Mouse (Mus musculus): ENCODE measurements around the gene Tsc22d3. TPM values are rescaled to one million over a fixed set of nuclear protein-coding genes. Genes with fewer than 3 reads are reported as not detected.
"Not testable (repeated sequence)": the region's sequence is repeated elsewhere in the genome, so short reads cannot be mapped to it uniquely, and the experiment has no call there.

Tsc22d3 gene
- polyA plus RNA-seq, 1 experiment from 2014 or later, result 95.8 TPM

DNA sequence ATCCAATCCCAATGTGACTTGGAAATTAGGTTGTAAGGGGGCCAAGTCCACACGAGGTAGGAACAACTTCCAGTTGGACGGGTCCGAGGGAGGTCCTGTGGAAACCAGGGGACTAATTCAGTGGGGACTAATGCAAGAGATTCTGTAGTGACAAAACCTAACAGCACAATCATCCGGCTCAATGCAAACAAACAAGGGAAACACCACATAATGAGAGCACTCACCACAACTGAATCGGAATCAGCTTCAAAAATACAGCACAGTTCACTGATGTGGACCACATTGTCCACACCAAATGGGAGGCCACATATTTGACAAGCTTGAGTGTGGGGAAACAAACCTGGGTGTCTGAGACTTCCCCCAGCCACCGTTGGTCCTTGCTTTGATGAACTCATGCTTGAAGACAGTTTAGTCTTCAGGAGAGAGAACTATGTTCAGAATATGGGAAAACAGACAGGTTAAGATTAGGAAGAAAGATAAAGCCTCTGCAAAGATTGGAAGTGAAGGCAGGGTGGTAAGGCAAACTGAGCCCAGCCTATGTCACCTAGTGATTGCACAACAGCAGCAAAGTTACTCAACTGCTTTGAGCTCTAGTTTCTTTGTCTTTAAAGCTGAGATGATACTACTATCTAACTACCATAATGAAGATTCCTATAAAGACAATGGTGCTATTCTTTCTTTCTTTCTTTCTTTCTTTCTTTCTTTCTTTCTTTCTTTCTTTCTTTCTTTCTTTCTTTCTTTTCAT is 93.9 kb downstream of the Tsc22d3 start:
- Histone ChIP-seq H3K4me1 (0 out of 2 replicates have a peak, but pooled peaks cover 2% of the 10 kb centered on the region), H3K4me2 (replicated peaks) (no peak overlapping the region), H3K36me3 (no peaks in the 10 kb centered on the region), H3K27ac (replicated peaks) (no peak overlapping the region), H3K4me3 (no peak overlapping the region), H3K9ac (replicated peaks) (no peak overlapping the region), H3K27me3 (0 out of 2 replicates have a peak, but pooled peaks cover 6% of the 10 kb centered on the region), H3K9me3 (no peaks in the 10 kb centered on the region)
- ATAC-seq (replicated peaks), result no peak
- WGBS, result 60% methylated on average over 6 of the region's 6 CpGs

DNA sequence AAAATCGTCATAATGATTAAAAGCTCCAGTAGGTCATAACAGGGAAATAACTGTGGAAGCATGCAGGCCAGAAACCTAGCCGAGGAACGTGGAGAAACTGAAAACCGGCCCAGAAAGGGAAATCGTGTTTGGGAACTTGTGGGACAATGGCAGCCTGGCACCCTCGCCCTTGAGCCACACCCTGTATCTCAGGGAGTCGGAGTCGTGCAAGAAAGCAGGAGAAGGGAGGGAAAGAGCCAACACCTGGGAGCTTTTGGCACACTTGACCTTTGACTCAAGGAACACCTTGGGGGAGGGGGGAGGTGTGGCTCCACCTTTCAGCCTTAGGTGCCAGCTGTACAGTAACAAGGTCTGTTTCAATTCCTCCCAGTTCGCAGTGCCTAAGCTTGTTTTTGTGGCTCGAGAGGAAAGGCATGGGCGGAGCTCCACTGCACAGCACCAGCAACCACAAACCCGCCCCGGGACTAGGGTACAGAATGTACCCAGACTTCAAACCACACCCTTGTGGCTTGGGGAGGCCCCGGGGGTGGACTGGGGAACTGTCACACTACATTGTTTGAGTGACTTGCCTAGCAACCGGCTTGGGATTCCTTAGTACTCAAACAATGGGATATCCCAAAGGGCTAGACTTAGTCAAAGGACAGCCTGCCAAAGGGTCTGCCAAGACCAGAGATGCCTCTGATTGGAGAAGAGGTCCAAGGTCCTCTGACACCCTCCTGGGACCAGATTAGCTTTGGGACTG is 94.8 kb downstream of the Tsc22d3 start:
- 58% methylated on average over 15 of the region's 15 CpGs for WGBS
- ATAC-seq (replicated peaks), result no peak

DNA sequence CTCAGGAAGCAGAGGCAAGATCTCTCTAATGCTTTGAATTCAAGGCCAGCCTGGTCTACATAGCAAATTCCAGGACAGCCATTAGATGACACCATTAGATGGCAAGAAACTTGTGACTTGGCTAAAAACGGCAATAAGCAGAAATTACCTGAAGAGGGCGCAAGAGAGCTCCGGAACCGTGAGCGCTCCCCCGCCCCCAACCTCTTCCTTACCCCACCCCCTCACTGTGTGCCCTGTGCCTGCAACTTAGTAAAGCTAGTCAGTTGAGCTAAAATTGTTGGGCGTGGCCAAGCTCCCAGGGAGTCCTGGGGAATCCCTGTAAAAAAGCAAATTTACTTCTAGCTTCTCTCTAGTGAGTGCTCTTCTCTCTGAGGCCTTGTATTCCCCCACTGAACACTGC is 96.6 kb downstream of the Tsc22d3 start:
- no peaks in the 10 kb centered on the region for H3K9me3 ChIP-seq
- no peak overlapping the region for H3K27ac ChIP-seq (replicated peaks)
- no peak overlapping the region for H3K9ac ChIP-seq (replicated peaks)
- no peak for ATAC-seq (replicated peaks)
- no peaks in the 10 kb centered on the region for H3K4me1 ChIP-seq
- no peak overlapping the region for H3K4me3 ChIP-seq
- no peaks in the 10 kb centered on the region for H3K27me3 ChIP-seq
- WGBS, result 19% methylated on average over 7 of the region's 7 CpGs
- no peak overlapping the region for H3K4me2 ChIP-seq (replicated peaks)
- H3K36me3 ChIP-seq, result no peaks in the 10 kb centered on the region

More for the DNA sequence above, 94.8 kb downstream of the Tsc22d3 start:
- Histone ChIP-seq H3K4me2 (replicated peaks) (no peak overlapping the region), H3K9ac (replicated peaks) (no peak overlapping the region), H3K4me3 (no peak overlapping the region), H3K27me3 (0 out of 2 replicates have a peak, but pooled peaks cover 6% of the 10 kb centered on the region), H3K4me1 (no peaks in the 10 kb centered on the region), H3K9me3 (no peaks in the 10 kb centered on the region), H3K36me3 (no peaks in the 10 kb centered on the region), H3K27ac (replicated peaks) (no peak overlapping the region)

DNA sequence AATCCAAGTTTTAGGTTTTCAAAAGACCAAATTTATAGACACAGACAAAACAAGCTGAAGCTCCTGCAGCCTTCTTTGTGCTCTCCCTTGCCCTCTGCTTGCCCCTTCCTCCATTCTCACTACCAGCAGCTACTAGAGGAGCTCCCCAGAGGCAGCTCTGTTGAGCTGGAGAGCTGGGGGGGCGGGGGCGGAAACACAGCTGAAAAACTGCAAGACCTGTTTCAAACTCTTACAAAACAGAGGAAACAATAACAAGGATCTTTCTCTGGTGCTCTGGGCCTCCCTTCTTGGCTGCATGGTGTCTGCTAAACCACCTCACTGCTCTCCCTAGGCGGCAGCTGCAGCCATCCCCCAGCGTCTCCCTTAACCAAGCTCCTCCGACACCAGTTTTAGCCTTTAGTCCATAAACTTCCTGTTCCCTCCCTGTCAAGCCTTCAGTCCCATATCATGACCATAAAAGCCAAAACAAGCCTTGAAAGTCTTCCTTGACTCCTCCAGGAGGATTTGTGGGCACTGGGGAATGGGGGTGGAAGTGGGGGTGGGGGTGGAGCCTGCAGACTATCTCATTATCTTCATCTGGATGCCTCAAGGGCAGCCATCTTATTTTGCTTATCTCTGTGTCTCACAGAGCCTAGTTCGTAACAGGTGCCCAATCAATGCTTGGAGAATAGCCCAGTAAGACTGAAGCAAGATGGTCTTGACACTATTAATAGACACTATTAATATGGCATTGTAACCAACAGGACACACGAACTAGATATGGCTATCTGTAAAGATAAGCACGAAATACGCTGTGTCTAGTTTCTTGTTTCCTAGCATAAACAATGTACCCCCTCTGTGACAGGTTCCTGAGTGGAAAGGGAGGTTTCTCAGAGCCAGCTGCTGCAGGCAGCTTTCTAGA is 98.8 kb downstream of the Tsc22d3 start:
- Histone ChIP-seq H3K4me1 (no peaks in the 10 kb centered on the region), H3K27me3 (no peaks in the 10 kb centered on the region), H3K9ac (replicated peaks) (no peak overlapping the region), H3K4me2 (replicated peaks) (no peak overlapping the region), H3K4me3 (no peak overlapping the region), H3K36me3 (no peaks in the 10 kb centered on the region), H3K9me3 (no peaks in the 10 kb centered on the region), H3K27ac (replicated peaks) (no peak overlapping the region)
- 74% methylated on average over 9 of the region's 9 CpGs for WGBS
- no peak for ATAC-seq (replicated peaks)

DNA sequence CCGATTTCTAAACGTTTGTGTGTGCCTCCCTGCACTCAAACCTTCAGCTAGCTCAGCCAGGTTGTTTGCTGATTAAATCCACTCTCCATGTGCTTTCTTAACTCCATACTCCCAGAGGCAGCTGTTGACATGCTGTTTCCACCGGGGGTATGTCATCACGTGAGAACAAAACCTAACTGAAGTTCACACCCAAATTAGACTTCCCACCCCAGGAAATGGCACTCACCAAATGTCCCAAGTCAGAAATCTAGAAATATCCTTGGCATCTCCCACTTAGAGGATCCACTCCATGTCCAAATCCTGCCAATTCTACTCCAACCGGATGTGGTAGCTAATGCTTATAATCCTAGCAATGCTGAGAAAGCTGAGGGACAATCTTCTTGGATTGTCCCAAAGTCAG is 100.2 kb downstream of the Tsc22d3 start:
- no peak for ATAC-seq (replicated peaks)
- Histone ChIP-seq H3K4me2 (replicated peaks) (no peak overlapping the region), H3K4me1 (no peaks in the 10 kb centered on the region), H3K27ac (replicated peaks) (no peak overlapping the region), H3K36me3 (no peaks in the 10 kb centered on the region), H3K9ac (replicated peaks) (no peak overlapping the region), H3K4me3 (no peak overlapping the region), H3K9me3 (no peaks in the 10 kb centered on the region), H3K27me3 (no peaks in the 10 kb centered on the region)
- 81% methylated on average over 5 of the region's 5 CpGs for WGBS

DNA sequence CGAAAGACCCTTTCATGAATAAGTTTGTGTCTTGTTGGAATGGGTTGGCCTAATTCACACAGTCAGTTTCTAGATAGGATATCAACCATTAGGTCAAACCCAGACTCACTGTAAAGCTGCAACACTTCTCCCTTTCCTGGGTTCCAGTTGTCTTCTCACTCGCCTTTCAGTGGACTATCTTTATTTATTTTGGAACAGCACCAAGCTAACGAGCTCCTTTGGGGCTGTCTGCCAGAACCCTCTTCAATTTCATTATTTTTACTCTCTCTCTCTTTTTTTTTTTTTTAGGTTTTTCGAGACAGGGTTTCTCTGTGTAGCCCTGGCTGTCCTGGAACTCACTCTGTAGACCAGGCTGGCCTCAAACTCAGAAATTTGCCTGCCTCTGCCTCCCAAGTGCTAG is 102.0 kb downstream of the Tsc22d3 start:
- not testable (repeated sequence) for H3K36me3 ChIP-seq; H3K27ac ChIP-seq (replicated peaks); H3K27me3 ChIP-seq; H3K4me1 ChIP-seq; H3K9me3 ChIP-seq; H3K9ac ChIP-seq (replicated peaks); H3K4me2 ChIP-seq (replicated peaks); H3K4me3 ChIP-seq; ATAC-seq (replicated peaks)
- 58% methylated on average over 4 of the region's 4 CpGs for WGBS

DNA sequence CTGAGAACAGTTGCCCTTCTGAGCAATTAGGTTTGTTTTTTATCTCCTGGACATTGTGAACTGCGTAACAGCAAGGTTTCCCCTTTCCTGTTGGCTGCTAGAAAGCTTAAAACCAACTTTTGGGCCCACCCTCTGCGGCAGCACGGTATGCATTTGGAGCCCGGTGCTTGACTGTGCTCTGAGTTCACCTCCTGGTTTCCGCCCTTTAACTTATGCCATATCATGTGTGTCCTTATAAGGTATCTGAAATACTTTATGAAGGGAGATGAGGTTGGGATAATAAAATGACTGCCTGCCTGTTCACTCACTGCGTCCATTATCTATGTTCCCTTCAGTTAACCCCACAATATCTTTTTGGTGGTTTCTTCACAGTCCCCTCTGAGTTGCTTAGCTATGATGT is 106.3 kb downstream of the Tsc22d3 start:
- H3K9ac ChIP-seq (replicated peaks), result no peak overlapping the region
- H3K36me3 ChIP-seq, result no peaks in the 10 kb centered on the region
- no peak for ATAC-seq (replicated peaks)
- no peak overlapping the region for H3K4me2 ChIP-seq (replicated peaks)
- H3K4me3 ChIP-seq, result no peak overlapping the region
- H3K27ac ChIP-seq (replicated peaks), result no peak overlapping the region
- H3K4me1 ChIP-seq, result no peaks in the 10 kb centered on the region
- H3K9me3 ChIP-seq, result no peaks in the 10 kb centered on the region
- WGBS, result 85% methylated on average over 6 of the region's 6 CpGs
- no peaks in the 10 kb centered on the region for H3K27me3 ChIP-seq

DNA sequence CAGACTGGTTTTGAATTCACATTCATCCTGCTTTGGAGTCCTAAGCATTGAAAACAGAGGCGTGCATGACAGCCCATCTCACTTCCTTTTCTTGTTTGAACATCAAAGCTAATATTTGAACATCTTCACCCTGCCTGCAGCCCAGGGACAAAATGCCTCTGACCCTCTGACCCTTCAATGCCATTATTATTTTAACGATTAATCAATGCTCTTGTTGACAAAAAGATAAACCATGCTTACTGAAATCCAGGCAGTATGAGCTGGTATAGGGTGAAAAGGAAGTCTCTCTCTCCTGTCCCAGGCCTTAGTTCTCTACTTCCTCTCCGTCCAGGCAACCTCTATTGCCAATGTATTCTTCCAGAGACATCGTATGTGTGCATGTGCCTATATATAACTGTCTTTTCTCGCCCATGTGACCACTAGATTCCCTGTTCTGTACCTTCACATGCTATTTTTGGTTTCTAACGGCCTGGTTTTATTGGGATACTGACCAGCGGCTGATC is 106.9 kb downstream of the Tsc22d3 start:
- no peak overlapping the region for H3K9ac ChIP-seq (replicated peaks)
- no peaks in the 10 kb centered on the region for H3K36me3 ChIP-seq
- H3K4me1 ChIP-seq, result no peaks in the 10 kb centered on the region
- H3K27me3 ChIP-seq, result no peaks in the 10 kb centered on the region
- H3K27ac ChIP-seq (replicated peaks), result no peak overlapping the region
- WGBS, result 67% methylated on average over 7 of the region's 7 CpGs
- H3K4me2 ChIP-seq (replicated peaks), result no peak overlapping the region
- no peak overlapping the region for H3K4me3 ChIP-seq
- ATAC-seq (replicated peaks), result no peak
- H3K9me3 ChIP-seq, result no peaks in the 10 kb centered on the region

DNA sequence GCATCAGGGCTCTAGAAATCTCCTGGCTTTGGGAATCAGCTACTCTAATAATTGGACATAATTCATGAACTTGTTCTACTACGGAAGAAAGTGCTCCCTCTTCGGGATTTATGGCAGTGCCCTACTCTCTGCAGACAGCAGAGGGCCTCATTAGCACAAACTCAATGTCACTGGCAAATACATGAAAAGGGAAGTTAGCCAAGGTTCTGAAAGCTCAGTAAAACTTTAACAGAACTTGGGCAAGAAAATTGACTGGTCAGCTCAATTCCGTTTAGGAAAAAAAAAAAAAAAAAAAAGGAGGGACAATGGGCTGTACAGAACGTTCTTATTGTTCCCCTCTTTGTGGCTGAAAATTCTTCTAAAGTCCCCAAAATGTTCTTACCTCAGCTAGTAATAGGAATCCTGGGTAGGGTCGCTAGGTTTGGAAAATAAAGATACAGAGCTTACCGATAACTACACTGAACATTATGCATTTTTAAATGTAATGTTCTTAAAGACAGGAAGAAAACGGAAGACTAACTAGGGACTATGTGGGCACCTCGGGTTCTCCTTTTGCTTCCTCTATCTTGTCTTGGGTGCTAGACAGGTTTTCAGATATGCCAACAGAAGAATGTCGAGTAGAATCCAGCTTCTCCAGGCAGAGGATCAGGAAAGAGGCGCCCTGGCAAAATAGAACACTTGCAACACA is 108.4 kb downstream of the Tsc22d3 start:
- Histone ChIP-seq H3K9ac (replicated peaks) (no peak overlapping the region), H3K9me3 (no peaks in the 10 kb centered on the region), H3K4me2 (replicated peaks) (no peak overlapping the region), H3K27ac (replicated peaks) (no peak overlapping the region), H3K27me3 (no peaks in the 10 kb centered on the region), H3K36me3 (no peaks in the 10 kb centered on the region), H3K4me3 (no peak overlapping the region), H3K4me1 (no peaks in the 10 kb centered on the region)
- WGBS, result 59% methylated on average over 10 of the region's 10 CpGs
- no peak for ATAC-seq (replicated peaks)

DNA sequence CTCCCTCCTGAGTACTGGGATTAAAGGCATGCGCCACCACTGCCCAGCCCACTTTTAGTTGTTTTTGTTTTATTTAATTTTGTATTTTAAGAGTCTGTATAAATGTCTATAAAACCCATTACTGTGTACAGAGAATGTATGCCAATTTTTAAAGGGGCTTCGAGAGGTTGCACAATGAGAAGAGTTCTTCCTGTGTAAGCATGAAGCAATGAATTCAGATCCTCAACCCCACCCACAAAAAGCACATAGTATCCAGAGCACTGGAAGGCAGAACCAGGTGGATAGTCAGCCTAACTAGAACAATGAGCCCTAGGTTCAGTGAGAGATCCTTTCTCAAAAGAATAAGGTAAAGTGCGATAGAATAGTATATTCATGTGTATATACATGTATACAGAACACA is 110.3 kb downstream of the Tsc22d3 start:
- no peak overlapping the region for H3K4me2 ChIP-seq (replicated peaks)
- no peak overlapping the region for H3K9ac ChIP-seq (replicated peaks)
- H3K27me3 ChIP-seq, result no peaks in the 10 kb centered on the region
- ATAC-seq (replicated peaks), result no peak
- no peak overlapping the region for H3K27ac ChIP-seq (replicated peaks)
- no peaks in the 10 kb centered on the region for H3K36me3 ChIP-seq
- WGBS, result 80% methylated on average over 3 of the region's 3 CpGs
- no peaks in the 10 kb centered on the region for H3K9me3 ChIP-seq
- no peaks in the 10 kb centered on the region for H3K4me1 ChIP-seq
- H3K4me3 ChIP-seq, result no peak overlapping the region
